Mouse (Mus musculus): Measurements from ENCODE around the gene Srxn1.

DNA sequence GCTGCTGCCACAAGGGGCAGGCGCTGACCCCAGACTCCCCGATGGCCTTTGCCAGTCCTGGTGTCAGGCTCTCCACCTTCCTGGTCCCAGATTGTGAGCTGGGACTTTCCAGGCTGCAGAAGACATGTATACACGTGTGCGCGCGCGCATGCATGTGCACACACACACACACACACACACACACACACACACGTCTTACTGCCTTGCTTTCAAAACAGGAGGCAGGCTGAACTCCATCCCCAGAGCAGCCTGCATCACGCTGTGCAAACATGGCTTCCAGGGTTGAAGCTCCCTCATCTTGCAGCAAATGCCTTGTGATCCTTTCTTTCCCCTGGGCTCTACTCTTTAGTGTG is 35.9 kb upstream of the Srxn1 start:
- TF ChIP-seq POLR2A (IDR thresholded peaks at IDR 0.05; ENCODE audit: control insufficient read depth, extremely low read depth, insufficient read depth, low read length, poor library complexity) (no peak), CTCF (IDR thresholded peaks at IDR 0.05; ENCODE audit: borderline replicate concordance, control insufficient read depth, extremely low read depth, insufficient read depth, low read length, poor library complexity) (no peak)

Measured in thymus, adult 2 months (tissue).